Mouse (Mus musculus): ENCODE data around the gene Riok1. TPM values are rescaled to one million over a fixed set of nuclear protein-coding genes. Genes with fewer than 3 reads are reported as not detected.

The Riok1 gene
- 7.2 and 7.7 TPM in 2 replicates for polyA plus RNA-seq (2012; ENCODE audit: insufficient read depth, low replicate concordance)

DNA sequence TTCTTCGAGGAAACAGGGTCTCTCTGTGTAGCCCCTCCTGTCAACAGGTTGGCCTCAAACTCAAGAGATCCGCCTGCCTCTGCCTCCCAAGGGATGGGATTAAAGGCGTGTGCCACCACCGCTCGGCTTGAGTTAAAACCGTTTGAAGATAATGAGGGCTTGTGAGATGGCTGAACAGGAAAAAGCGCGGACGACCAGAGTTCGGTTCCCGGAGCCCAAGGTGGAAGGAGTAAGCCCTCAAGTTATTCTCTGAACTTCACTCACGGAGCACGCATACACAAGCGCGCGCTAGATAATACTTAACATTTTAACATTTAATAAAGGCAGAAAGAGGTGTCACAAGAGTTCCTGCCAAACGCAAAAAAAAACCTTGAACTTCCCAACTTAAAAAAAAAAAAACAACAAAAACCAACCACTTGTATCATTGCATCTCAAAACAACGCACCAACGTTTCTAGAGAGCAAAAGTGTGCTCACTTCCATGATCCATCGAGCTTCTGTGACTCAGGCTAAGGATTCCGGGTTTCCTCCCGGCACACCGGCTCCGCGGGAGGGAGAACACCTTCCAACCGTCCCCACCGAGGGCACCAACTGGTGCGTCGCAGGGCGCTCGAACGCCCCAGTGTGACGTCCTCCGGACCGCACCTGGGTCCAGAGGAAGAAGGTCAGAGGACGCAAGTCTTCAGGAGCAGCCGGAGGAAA, at the start of gene Riok1:
Gene Riok1 (plus strand): TSS at position 653 of the 701 bp plus-strand sequence.
- Histone ChIP-seq H3K27me3 (replicated peaks) (no peaks in the 10 kb centered on the region), H3K4me1 (peaks cover 49% of the 10 kb centered on the region), H3K36me3 (replicated peaks; ENCODE audit: low read length) (peaks cover 27% of the 10 kb centered on the region), H3K9me3 (no peaks in the 10 kb centered on the region), H3K4me3 (replicated peaks) (peak within 1 kb of the TSS; percentile 96)
- TF ChIP-seq FLI1 (IDR thresholded peaks at IDR 0.05; ENCODE audit: low read length) (no peak), GATA1 (IDR thresholded peaks at IDR 0.05; ENCODE audit: borderline replicate concordance, low read length) (no peak)

DNA sequence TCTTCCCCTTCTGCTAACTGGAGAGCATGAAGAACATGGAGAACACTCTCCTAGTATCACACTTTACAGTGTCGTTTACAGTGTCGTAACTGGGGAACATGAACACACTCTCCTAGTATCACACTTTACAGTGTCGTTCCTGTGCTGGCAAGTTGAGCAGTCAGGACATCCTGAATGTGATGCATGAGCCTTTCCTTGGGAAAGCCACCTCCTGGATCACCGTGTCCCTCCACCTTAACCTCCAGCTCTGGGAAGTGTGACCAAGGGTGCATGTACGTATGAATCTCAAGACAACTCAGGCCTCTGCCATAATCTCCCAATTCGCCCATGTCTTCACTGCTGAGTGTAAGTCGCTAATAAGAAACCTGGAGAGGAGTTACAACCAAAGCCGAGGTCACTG, 47.1 kb upstream of the Riok1 start:
- H3K9me3 ChIP-seq: no peaks in the 10 kb centered on the region
- H3K4me1 ChIP-seq: peaks cover 44% of the 10 kb centered on the region
- TF ChIP-seq GATA1 (IDR thresholded peaks at IDR 0.05; ENCODE audit: borderline replicate concordance, low read length): no peak
- no peak for TF ChIP-seq FLI1 (IDR thresholded peaks at IDR 0.05; ENCODE audit: low read length)
- peaks cover 68% of the 10 kb centered on the region for H3K36me3 ChIP-seq (replicated peaks; ENCODE audit: low read length)
- H3K27me3 ChIP-seq (replicated peaks): no peaks in the 10 kb centered on the region
- peak overlapping the region; percentile 17 for H3K4me3 ChIP-seq (replicated peaks)

DNA sequence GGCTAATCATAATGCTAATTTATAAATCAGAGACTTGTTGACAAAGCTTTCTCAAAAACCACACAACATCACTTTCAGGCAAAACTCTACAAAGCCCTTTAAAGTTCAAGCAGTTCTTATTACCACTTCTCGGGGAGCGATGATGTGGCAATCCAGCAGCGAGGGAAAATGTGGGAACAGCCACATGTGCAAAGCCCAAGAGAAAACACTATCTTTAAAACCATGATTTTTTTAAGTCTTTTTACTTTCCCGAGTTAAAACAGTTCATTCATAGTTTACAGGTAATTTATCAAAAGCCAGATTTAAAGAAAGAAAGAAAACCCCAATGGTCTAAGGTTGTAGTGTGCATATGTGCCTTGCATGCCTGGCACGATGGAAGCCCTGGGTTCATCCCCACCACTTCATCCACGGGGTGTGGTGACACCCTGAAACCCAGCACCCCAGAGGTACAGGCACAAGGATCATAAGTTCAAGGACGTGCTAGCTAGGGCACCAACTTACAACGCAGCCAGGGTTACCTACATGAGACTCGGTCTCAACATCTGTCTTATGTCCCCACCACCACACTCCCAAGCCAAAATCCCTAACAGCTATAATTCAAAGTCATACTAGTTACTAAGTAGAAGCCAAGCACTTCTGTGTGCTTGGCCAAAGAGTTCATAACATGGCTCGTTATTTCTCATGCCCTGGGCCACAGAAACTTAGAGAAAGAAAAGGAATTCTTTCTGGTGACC, 44.0 kb upstream of the Riok1 start:
- Histone ChIP-seq H3K4me1 (peaks cover 35% of the 10 kb centered on the region), H3K27me3 (replicated peaks) (no peaks in the 10 kb centered on the region), H3K4me3 (replicated peaks) (peak overlapping the region; percentile 98), H3K36me3 (replicated peaks; ENCODE audit: low read length) (peaks cover 37% of the 10 kb centered on the region), H3K9me3 (no peaks in the 10 kb centered on the region)
- TF ChIP-seq GATA1 (IDR thresholded peaks at IDR 0.05; ENCODE audit: borderline replicate concordance, low read length): no peak
- no peak for TF ChIP-seq FLI1 (IDR thresholded peaks at IDR 0.05; ENCODE audit: low read length)

DNA sequence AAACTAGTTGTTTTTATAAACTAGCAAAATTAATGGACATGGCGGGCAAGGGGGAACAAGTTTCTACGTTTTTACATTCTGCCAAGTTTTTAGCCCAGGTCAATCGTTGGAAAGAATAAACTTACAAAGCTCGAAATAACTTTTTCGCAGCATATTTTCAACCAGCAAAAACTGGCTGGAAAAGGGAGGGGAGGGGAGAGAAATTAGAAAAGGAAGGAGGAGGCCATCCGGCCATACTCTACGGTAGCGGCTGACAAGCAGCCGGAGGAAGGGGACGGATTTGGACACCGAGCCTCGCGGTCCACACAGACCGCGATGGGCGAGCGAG, 43.5 kb upstream of the Riok1 start:
- TF ChIP-seq FLI1 (IDR thresholded peaks at IDR 0.05; ENCODE audit: low read length) (no peak), GATA1 (IDR thresholded peaks at IDR 0.05; ENCODE audit: borderline replicate concordance, low read length) (no peak)
- peak overlapping the region; percentile 98 for H3K4me3 ChIP-seq (replicated peaks)
- H3K36me3 ChIP-seq (replicated peaks; ENCODE audit: low read length): peaks cover 31% of the 10 kb centered on the region
- H3K27me3 ChIP-seq (replicated peaks): no peaks in the 10 kb centered on the region
- H3K4me1 ChIP-seq: peaks cover 38% of the 10 kb centered on the region
- no peaks in the 10 kb centered on the region for H3K9me3 ChIP-seq

DNA sequence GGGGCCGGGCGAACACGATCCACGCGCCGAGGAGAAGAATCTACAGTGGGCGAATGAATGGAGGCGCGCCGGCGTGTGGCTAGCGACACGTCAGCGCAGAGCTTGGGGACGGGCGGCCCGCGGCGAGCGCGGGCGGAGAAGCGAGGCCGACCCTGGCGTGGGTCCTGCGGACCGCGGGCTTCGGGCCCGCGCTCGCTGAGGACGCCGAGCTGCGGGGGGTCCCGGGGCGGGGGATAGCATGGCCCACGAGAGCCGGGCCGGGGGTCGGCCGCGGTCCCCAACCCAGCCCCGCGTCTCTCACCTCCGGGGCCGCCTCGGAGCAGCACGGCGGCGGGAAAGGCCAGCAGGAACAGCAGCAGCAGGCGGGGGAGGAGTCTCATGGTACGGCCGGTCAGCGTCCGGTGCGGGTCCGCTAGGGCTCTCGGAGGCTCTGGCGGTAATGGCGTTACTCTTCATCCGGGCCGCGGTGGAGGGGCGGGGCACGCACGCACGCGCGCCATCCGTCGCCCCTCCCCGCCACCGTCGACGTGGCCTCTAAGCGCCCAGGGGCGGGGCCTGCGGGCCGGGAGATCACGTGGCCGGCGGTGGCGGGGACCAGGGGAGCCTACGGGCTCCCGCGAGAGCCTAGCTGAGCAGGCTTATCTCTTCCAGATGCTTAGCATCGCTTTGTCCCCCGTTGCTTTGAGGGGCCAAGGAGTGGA, 42.9 kb upstream of the Riok1 start, which contains the start of gene Ssr1:
Gene Ssr1 (minus strand): TSS at position 514 of the 701 bp plus-strand sequence.
- H3K27me3 ChIP-seq (replicated peaks): no peaks in the 10 kb centered on the region
- TF ChIP-seq FLI1 (IDR thresholded peaks at IDR 0.05; ENCODE audit: low read length) (no peak), GATA1 (IDR thresholded peaks at IDR 0.05; ENCODE audit: borderline replicate concordance, low read length) (no peak)
- H3K9me3 ChIP-seq: no peaks in the 10 kb centered on the region
- H3K4me3 ChIP-seq (replicated peaks): peak within 1 kb of the TSS; percentile 98
- H3K4me1 ChIP-seq: peaks cover 39% of the 10 kb centered on the region
- H3K36me3 ChIP-seq (replicated peaks; ENCODE audit: low read length): peaks cover 26% of the 10 kb centered on the region

DNA sequence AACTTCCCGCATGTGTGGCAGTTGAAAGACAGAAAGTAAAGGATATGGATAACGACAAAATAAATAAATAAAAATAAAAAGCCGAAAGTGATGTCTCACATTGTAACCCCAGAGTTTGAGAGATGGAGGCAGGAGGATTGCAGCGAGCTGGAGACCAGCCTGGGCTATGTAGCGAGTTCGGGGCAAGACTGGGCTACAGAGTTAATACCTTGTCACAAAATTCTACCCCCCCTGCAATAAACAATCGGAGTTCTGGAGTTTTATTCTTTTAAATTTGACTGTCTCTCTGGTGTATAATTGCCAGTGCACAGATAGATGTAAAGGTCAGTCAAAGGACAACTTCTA, 42.4 kb upstream of the Riok1 start:
- no peak for TF ChIP-seq GATA1 (IDR thresholded peaks at IDR 0.05; ENCODE audit: borderline replicate concordance, low read length)
- TF ChIP-seq FLI1 (IDR thresholded peaks at IDR 0.05; ENCODE audit: low read length): no peak
- Histone ChIP-seq H3K36me3 (replicated peaks; ENCODE audit: low read length) (peaks cover 21% of the 10 kb centered on the region), H3K27me3 (replicated peaks) (no peaks in the 10 kb centered on the region), H3K9me3 (no peaks in the 10 kb centered on the region), H3K4me1 (peaks cover 37% of the 10 kb centered on the region), H3K4me3 (replicated peaks) (peak overlapping the region; percentile 98)

DNA sequence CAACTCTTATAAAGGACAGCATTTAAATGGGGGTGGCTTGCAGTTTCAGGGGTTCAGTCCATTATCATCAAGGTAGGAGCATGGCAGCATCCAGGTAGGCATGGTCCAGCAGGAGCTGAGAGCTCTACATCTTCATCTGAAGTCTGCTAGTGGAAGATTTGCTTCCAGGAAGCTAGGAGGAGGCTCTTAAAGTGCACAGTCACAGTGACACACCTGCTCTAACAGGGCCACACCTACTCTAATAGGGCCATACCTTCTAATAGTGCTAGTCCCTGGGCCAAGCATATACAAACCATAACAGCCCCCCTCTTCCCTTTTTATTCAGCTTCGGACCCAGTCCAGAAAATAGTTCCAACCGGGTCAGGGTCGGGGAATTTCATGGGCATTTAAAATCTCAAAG, 37.1 kb upstream of the Riok1 start:
- no peak for TF ChIP-seq GATA1 (IDR thresholded peaks at IDR 0.05; ENCODE audit: borderline replicate concordance, low read length)
- no peak for TF ChIP-seq FLI1 (IDR thresholded peaks at IDR 0.05; ENCODE audit: low read length)
- Histone ChIP-seq H3K4me3 (replicated peaks) (no peak overlapping the region), H3K27me3 (replicated peaks) (peaks cover 14% of the 10 kb centered on the region), H3K9me3 (peaks cover 10% of the 10 kb centered on the region), H3K4me1 (peaks cover 16% of the 10 kb centered on the region), H3K36me3 (replicated peaks; ENCODE audit: low read length) (no peaks in the 10 kb centered on the region)

DNA sequence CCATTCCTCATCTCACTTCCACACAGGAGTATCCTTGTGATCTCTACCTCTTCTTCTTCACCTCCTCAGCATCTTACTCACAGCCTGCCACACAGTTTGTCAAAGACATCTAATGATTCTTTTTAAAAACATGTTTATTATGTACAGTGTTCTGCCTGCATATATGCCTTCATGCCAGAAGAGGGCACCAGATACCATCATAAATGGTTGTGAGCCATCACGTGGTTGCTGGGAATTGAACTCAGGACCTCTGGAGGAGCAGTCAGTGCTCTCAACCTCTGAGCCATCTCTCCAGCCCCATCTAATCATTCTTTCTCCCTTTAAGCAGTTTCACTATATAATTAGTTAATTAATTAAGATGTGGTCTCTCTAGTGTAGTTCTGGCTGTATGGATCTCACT, 34.3 kb upstream of the Riok1 start:
- no peak overlapping the region for H3K4me3 ChIP-seq (replicated peaks)
- H3K4me1 ChIP-seq: peaks cover 15% of the 10 kb centered on the region
- peaks cover 10% of the 10 kb centered on the region for H3K9me3 ChIP-seq
- peaks cover 14% of the 10 kb centered on the region for H3K27me3 ChIP-seq (replicated peaks)
- H3K36me3 ChIP-seq (replicated peaks; ENCODE audit: low read length): no peaks in the 10 kb centered on the region
- TF ChIP-seq FLI1 (IDR thresholded peaks at IDR 0.05; ENCODE audit: low read length) (no peak), GATA1 (IDR thresholded peaks at IDR 0.05; ENCODE audit: borderline replicate concordance, low read length) (no peak)

DNA sequence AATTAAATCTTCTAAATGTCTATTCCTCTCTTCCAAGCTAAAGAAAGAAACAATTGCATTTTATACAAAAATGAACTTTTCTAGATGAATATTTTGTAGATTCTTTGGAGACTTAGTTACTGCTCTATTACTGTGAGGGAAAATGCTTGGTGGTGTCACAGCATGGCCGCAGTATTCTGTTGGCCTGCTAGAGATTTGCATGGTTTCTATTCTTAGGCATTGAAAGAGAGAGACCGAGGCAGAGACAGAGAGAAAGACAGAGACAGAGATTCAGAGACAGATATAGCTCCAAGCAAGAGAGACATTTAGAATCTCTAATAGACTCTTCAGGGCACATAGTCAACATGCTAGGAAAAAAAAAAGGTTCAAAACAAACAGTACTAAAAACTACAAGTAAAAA, 28.8 kb upstream of the Riok1 start:
- Histone ChIP-seq H3K27me3 (replicated peaks) (peaks cover 5% of the 10 kb centered on the region), H3K4me1 (peaks cover 20% of the 10 kb centered on the region), H3K9me3 (peaks cover 3% of the 10 kb centered on the region), H3K36me3 (replicated peaks; ENCODE audit: low read length) (no peaks in the 10 kb centered on the region), H3K4me3 (replicated peaks) (no peak overlapping the region)
- TF ChIP-seq GATA1 (IDR thresholded peaks at IDR 0.05; ENCODE audit: borderline replicate concordance, low read length) (no peak), FLI1 (IDR thresholded peaks at IDR 0.05; ENCODE audit: low read length) (no peak)
